Mouse (Mus musculus): ENCODE results near the gene Mrps23. TPM values are rescaled to one million over a fixed set of nuclear protein-coding genes. Genes with fewer than 3 reads are reported as not detected.

Gene Mrps23
- polyA plus RNA-seq (2015; fragmentation: Illumina TruSeq; extraction: RNeasy Lipid Tissue Mini Kit (QIAGEN cat#74804); ENCODE audit: insufficient read depth, low read depth, low replicate concordance), result 12.5 TPM

GRCm38 (mm10) chr11:88203712-88204532, at the start of gene Mrps23:
Gene Mrps23, plus strand, starts transcription at chr11:88204388.

Other genes starting within 250 kb of the Mrps23 start
- 32.0 TPM for gene Dynll2, start 216.9 kb upstream of the Mrps23 start, polyA plus RNA-seq (2015; fragmentation: Illumina TruSeq; extraction: RNeasy Lipid Tissue Mini Kit (QIAGEN cat#74804); ENCODE audit: insufficient read depth, low read depth, low replicate concordance)
- 39.8 TPM for gene Srsf1, start 157.0 kb upstream of the Mrps23 start, polyA plus RNA-seq (2015; fragmentation: Illumina TruSeq; extraction: RNeasy Lipid Tissue Mini Kit (QIAGEN cat#74804); ENCODE audit: insufficient read depth, low read depth, low replicate concordance)
- 9.6 TPM for gene Vezf1, start 136.1 kb upstream of the Mrps23 start, polyA plus RNA-seq (2015; fragmentation: Illumina TruSeq; extraction: RNeasy Lipid Tissue Mini Kit (QIAGEN cat#74804); ENCODE audit: insufficient read depth, low read depth, low replicate concordance)
- 15.8 TPM for gene Cuedc1, start 106.3 kb upstream of the Mrps23 start, polyA plus RNA-seq (2015; fragmentation: Illumina TruSeq; extraction: RNeasy Lipid Tissue Mini Kit (QIAGEN cat#74804); ENCODE audit: insufficient read depth, low read depth, low replicate concordance)
- gene Ccdc182, start 89.7 kb downstream of the Mrps23 start, polyA plus RNA-seq (2015; fragmentation: Illumina TruSeq; extraction: RNeasy Lipid Tissue Mini Kit (QIAGEN cat#74804); ENCODE audit: insufficient read depth, low read depth, low replicate concordance), result not detected